Mouse (Mus musculus): ENCODE measurements around the gene Orm2. TPM values are rescaled to one million over a fixed set of nuclear protein-coding genes. Genes with fewer than 3 reads are reported as not detected.
"Not testable (repeated sequence)": the region's sequence is repeated elsewhere in the genome, so short reads cannot be mapped to it uniquely, and the experiment has no call there.

Gene Orm2
- not detected in 2 replicates for polyA plus RNA-seq (2016; fragmentation: Nextera tagmentation; extraction: Ambion mirVana)

GRCm38 (mm10) chr4:63362150-63362549 is at the start of gene Orm2:
Gene Orm2, plus strand, starts transcription at chr4:63362449.
- H3K27me3 ChIP-seq (replicated peaks) = no peaks in the 10 kb centered on the region
- H3K4me3 ChIP-seq = no peak within 1 kb of the TSS
- ATAC-seq = no peak
- no peak within 1 kb of the TSS for H3K4me2 ChIP-seq
- no peak within 1 kb of the TSS for H3K27ac ChIP-seq
- H3K9ac ChIP-seq = no peak within 1 kb of the TSS
- WGBS (ENCODE audit: insufficient replicate concordance) = 69% methylated on average over 5 of the region's 5 CpGs
- H3K4me1 ChIP-seq = no peaks in the 10 kb centered on the region
- H3K9me3 ChIP-seq (replicated peaks) = no peaks in the 10 kb centered on the region
- H3K36me3 ChIP-seq = no peaks in the 10 kb centered on the region

GRCm38 (mm10) chr4:63314063-63314462 is 48.2 kb upstream of the Orm2 start:
- Histone ChIP-seq H3K27me3 (replicated peaks) (no peaks in the 10 kb centered on the region), H3K4me2 (no peak overlapping the region), H3K36me3 (0 out of 2 replicates have a peak, but pooled peaks cover 7% of the 10 kb centered on the region), H3K4me3 (no peak overlapping the region), H3K9ac (no peak overlapping the region), H3K9me3 (replicated peaks) (no peaks in the 10 kb centered on the region), H3K4me1 (no peaks in the 10 kb centered on the region), H3K27ac (no peak overlapping the region)
- ATAC-seq = no peak
- 57% methylated on average over 5 of the region's 5 CpGs for WGBS (ENCODE audit: insufficient replicate concordance)

GRCm38 (mm10) chr4:63316076-63316746 is 46.0 kb upstream of the Orm2 start:
- H3K27me3 ChIP-seq (replicated peaks) = no peaks in the 10 kb centered on the region; the same call in 1 of the 2 replicates

GRCm38 (mm10) chr4:63319566-63319965 is 42.7 kb upstream of the Orm2 start:
- H3K27ac ChIP-seq; H3K27me3 ChIP-seq (replicated peaks); H3K4me1 ChIP-seq; ATAC-seq; H3K9ac ChIP-seq; H3K4me2 ChIP-seq; H3K4me3 ChIP-seq; H3K9me3 ChIP-seq (replicated peaks): not testable (repeated sequence)
- 25% methylated on average over 3 of the region's 3 CpGs for WGBS (ENCODE audit: insufficient replicate concordance)
- peaks cover 35% of the 10 kb centered on the region for H3K36me3 ChIP-seq

More at GRCm38 (mm10) chr4:63316076-63316746, 46.0 kb upstream of the Orm2 start:
- Histone ChIP-seq H3K4me2 (no peak overlapping the region), H3K36me3 (peaks cover 7% of the 10 kb centered on the region; the same call in 1 of the 2 replicates), H3K9me3 (replicated peaks) (no peaks in the 10 kb centered on the region), H3K4me1 (no peaks in the 10 kb centered on the region), H3K9ac (no peak overlapping the region), H3K27ac (no peak overlapping the region), H3K4me3 (no peak overlapping the region)
- no peak for ATAC-seq
- 45% methylated on average over 9 of the region's 9 CpGs for WGBS (ENCODE audit: insufficient replicate concordance)

- H3K27ac ChIP-seq = no peak overlapping the region
- H3K36me3 ChIP-seq = peaks cover 35% of the 10 kb centered on the region
- H3K4me3 ChIP-seq = no peak overlapping the region
- H3K9ac ChIP-seq = no peak overlapping the region
- H3K27me3 ChIP-seq (replicated peaks) = no peaks in the 10 kb centered on the region; the same call in 1 of the 2 replicates
- no peaks in the 10 kb centered on the region for H3K9me3 ChIP-seq (replicated peaks)
- 62% methylated on average over 8 of the region's 8 CpGs for WGBS (ENCODE audit: insufficient replicate concordance)
- H3K4me1 ChIP-seq = no peaks in the 10 kb centered on the region
- no peak for ATAC-seq
- H3K4me2 ChIP-seq = no peak overlapping the region
Measured at GRCm38 (mm10) chr4:63323275-63323815, 38.9 kb upstream of the Orm2 start.

GRCm38 (mm10) chr4:63333403-63333802 is 28.8 kb upstream of the Orm2 start:
- no peak overlapping the region for H3K4me3 ChIP-seq
- 86% methylated on average over 4 of the region's 4 CpGs for WGBS (ENCODE audit: insufficient replicate concordance)
- no peak for ATAC-seq
- H3K27me3 ChIP-seq (replicated peaks) = no peaks in the 10 kb centered on the region
- no peaks in the 10 kb centered on the region for H3K4me1 ChIP-seq
- H3K36me3 ChIP-seq = peaks cover 14% of the 10 kb centered on the region
- H3K27ac ChIP-seq = no peak overlapping the region
- H3K4me2 ChIP-seq = no peak overlapping the region
- no peak overlapping the region for H3K9ac ChIP-seq
- no peaks in the 10 kb centered on the region for H3K9me3 ChIP-seq (replicated peaks)

GRCm38 (mm10) chr4:63338414-63339076 is 23.7 kb upstream of the Orm2 start:
- WGBS (ENCODE audit: insufficient replicate concordance) = 58% methylated on average over 3 of the region's 3 CpGs
- H3K9me3 ChIP-seq (replicated peaks) = no peaks in the 10 kb centered on the region
- no peak overlapping the region for H3K9ac ChIP-seq
- H3K4me3 ChIP-seq = no peak overlapping the region
- no peaks in the 10 kb centered on the region for H3K36me3 ChIP-seq
- no peaks in the 10 kb centered on the region for H3K27me3 ChIP-seq (replicated peaks)
- H3K27ac ChIP-seq = no peak overlapping the region
- ATAC-seq = no peak
- no peak overlapping the region for H3K4me2 ChIP-seq
- H3K4me1 ChIP-seq = no peaks in the 10 kb centered on the region

GRCm38 (mm10) chr4:63342491-63342890 is 19.8 kb upstream of the Orm2 start:
- Histone ChIP-seq H3K4me1 (no peaks in the 10 kb centered on the region), H3K27me3 (replicated peaks) (no peaks in the 10 kb centered on the region), H3K36me3 (no peaks in the 10 kb centered on the region), H3K9me3 (replicated peaks) (no peaks in the 10 kb centered on the region), H3K4me2 (no peak overlapping the region), H3K9ac (no peak overlapping the region), H3K4me3 (no peak overlapping the region), H3K27ac (no peak overlapping the region)
- no peak for ATAC-seq
- 53% methylated on average over 4 of the region's 4 CpGs for WGBS (ENCODE audit: insufficient replicate concordance)

GRCm38 (mm10) chr4:63343608-63344007 is 18.6 kb upstream of the Orm2 start:
- H3K9ac ChIP-seq = no peak overlapping the region
- ATAC-seq = no peak
- H3K27ac ChIP-seq = no peak overlapping the region
- H3K4me3 ChIP-seq = no peak overlapping the region
- H3K27me3 ChIP-seq (replicated peaks) = 0 out of 2 replicates have a peak, but pooled peaks cover 4% of the 10 kb centered on the region
- H3K4me1 ChIP-seq = no peaks in the 10 kb centered on the region
- H3K4me2 ChIP-seq = no peak overlapping the region
- H3K9me3 ChIP-seq (replicated peaks) = no peaks in the 10 kb centered on the region
- WGBS (ENCODE audit: insufficient replicate concordance) = 51% methylated on average over 3 of the region's 3 CpGs
- H3K36me3 ChIP-seq = no peaks in the 10 kb centered on the region

GRCm38 (mm10) chr4:63344295-63344694 is 18.0 kb upstream of the Orm2 start, which contains the start of gene Orm1:
Gene Orm1, plus strand, starts transcription at chr4:63344560.
- no peaks in the 10 kb centered on the region for H3K4me1 ChIP-seq
- no peaks in the 10 kb centered on the region for H3K36me3 ChIP-seq
- 0 out of 2 replicates have a peak, but pooled peaks cover 5% of the 10 kb centered on the region for H3K27me3 ChIP-seq (replicated peaks)
- no peak for ATAC-seq
- H3K4me3 ChIP-seq = no peak within 1 kb of the TSS
- no peak within 1 kb of the TSS for H3K4me2 ChIP-seq
- no peaks in the 10 kb centered on the region for H3K9me3 ChIP-seq (replicated peaks)
- WGBS (ENCODE audit: insufficient replicate concordance) = 66% methylated on average over 8 of the region's 8 CpGs
- H3K9ac ChIP-seq = no peak within 1 kb of the TSS
- no peak within 1 kb of the TSS for H3K27ac ChIP-seq

- H3K36me3 ChIP-seq = no peaks in the 10 kb centered on the region
- H3K27me3 ChIP-seq (replicated peaks) = 0 out of 2 replicates have a peak, but pooled peaks cover 5% of the 10 kb centered on the region
- H3K27ac ChIP-seq = no peak overlapping the region
- ATAC-seq = no peak
- H3K4me1 ChIP-seq = no peaks in the 10 kb centered on the region
- H3K4me2 ChIP-seq = no peak overlapping the region
- no peak overlapping the region for H3K9ac ChIP-seq
- no peaks in the 10 kb centered on the region for H3K9me3 ChIP-seq (replicated peaks)
- no peak overlapping the region for H3K4me3 ChIP-seq
Measured at GRCm38 (mm10) chr4:63345261-63345660, 17.0 kb upstream of the Orm2 start.

- Histone ChIP-seq H3K36me3 (no peaks in the 10 kb centered on the region), H3K27me3 (replicated peaks) (0 out of 2 replicates have a peak, but pooled peaks cover 5% of the 10 kb centered on the region), H3K4me1 (no peaks in the 10 kb centered on the region), H3K9ac (no peak overlapping the region), H3K4me3 (no peak overlapping the region), H3K9me3 (replicated peaks) (no peaks in the 10 kb centered on the region), H3K27ac (no peak overlapping the region), H3K4me2 (no peak overlapping the region)
- ATAC-seq = no peak
- 70% methylated on average over 4 of the region's 4 CpGs for WGBS (ENCODE audit: insufficient replicate concordance)
Measured at GRCm38 (mm10) chr4:63346659-63347058, 15.6 kb upstream of the Orm2 start.
